Mouse (Mus musculus) lung, adult 18-20 months (tissue): Measurements from ENCODE around the gene Gnb2.

ENCODE experiments used
- DNase-seq, 2 experiments: peaks; one replicate each; pipeline ENCODE4 v3.0.0; 2022; ENCODE audit warnings: mixed read lengths in 2 of 2

Gnb2 gene

DNA sequence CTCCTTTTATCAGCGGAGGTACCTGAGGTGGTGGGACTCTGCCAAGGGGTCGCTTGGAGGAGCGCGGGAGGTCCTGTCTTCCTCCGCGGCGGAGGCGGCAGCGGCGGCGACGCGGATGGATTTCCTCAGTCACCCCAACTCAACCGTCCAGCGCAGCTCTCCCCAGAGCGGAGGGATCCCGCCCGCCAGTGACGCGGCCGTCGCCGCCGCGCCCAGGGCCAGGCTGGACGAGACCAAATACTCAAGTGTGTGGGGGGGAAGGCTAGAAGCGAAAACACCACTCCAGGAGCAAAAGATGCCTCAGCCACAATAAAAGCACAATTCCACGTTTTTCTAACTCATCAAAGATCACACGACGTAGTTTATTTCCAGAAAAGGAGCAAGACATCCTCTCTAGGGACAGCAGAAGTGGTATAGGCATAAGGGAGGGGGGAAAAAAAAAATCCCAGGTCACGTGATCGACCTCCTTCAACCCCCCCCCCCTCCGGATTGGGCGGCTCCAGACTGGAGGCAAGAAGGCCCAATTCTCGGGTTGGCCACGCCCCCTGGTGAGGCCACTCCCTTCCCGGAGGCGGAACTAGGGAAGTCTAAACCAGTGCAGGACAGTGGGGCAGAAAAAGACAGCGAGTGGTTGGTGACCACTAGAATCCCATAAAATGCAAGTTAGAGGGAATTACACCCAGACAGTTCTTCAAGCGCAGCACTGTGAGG lies at the start of gene Gnb2, which contains the start of gene Epo:
Gene Gnb2, minus strand, starts transcription at position 394 of the 711 bp plus-strand sequence.
Gene Epo, minus strand, starts transcription at position 126 of the 711 bp plus-strand sequence.
- peak; percentile 98 to 100 for DNase-seq

DNA sequence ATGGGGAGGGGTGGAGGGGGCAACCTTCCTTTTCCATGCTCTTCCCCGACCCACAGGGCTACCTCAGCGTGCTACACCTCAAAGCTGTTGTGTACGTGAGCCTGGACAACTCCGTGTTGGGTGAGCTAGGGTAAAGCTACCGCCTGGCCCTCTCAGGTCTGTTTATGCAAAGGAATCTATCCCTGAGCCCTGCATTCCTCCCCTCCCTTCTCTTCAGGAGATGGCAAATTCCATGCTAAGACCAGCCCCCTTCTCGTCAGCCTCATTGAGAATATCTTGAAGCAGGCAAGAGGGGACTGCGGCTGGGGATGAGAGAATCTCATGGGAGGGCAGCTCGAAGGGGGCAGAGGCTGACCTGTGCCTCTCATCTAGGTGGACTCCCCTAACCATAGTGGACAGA lies 49.4 kb upstream of the Gnb2 start:
- peak in 1 of 2 experiments; percentile 21 for DNase-seq

DNA sequence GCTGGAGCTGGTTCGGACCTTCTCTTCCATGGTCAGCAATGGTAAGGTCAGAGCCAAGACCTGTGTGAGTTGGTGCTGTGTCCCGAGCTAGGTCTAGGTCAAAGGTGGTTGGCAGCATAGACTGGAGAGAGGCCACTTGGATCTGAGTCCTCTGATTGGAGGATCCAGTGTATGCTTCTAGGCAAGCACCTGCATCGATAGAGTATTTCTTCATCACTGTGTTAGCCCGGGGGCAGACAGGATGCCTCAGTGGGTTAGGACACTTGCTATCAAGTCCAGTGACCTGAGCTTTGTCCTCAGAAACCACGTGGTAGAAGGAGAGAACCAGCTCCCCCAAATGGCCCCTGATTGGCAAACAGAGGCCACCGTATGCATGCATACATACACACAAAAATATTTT lies 46.9 kb upstream of the Gnb2 start:
- DNase-seq, result no peak

DNA sequence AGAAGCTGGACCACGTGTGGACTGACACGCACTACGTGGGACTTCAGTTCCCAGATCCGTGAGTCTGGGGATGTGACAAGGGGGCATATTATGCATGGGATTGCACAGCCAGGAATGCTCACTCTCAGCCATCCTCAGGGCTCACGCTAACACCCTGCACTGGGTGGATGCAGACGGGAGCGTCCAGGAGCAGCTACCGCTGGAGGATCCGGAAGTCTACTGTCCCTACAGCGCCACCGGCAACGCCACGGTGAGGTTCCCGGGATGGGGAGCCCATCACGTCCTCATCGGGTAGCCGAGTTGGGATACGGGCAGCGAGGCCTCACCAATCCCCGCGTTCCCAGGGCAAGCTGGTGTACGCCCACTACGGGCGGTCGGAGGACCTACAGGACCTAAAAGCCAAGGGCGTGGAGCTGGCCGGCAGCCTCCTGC lies 41.2 kb upstream of the Gnb2 start:
- peak; percentile 39 to 47 for DNase-seq

DNA sequence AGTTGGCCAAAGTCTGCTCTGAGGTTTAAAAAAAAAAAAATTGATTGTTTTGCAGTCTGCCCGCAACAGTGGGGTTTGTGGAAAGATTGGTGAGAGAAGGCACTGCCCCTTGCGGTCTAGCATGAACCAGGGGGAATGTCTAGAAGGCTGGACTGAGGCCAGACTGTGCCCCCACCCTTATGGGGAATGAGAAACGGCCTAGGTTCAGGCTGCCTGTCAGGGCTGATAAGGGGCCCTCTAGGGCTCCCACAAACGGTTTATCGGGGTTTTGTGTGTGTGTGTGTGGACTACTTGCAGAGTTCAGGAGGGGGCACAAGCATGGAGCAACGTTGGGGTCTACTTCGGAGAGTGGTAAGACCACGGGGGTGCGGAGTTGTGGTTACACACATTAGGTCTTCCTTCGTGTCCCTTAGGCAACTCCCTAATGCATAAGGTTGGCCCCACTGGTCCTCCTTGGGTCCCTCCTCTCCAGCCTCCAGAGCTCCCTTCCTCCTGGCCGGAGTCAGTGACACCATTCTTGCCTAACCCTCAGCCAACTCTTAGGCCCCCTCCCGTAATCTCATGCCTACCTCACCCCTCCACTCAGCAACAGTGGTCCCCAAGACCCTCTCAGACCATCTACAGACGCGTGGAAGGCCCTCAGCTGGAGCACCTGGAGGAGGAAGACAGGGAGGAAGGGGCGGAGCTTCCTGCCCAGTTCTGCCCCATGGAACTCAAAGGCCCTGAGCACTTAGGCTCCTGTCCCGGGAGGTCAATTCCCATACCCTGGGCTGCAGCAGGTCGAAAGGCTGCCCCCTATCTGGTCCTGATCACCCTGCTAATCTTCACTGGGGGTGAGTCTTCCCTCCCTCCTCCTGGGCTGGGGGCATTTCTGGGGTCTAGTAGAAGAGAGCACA lies 37.6 kb upstream of the Gnb2 start:
- DNase-seq, result no peak

DNA sequence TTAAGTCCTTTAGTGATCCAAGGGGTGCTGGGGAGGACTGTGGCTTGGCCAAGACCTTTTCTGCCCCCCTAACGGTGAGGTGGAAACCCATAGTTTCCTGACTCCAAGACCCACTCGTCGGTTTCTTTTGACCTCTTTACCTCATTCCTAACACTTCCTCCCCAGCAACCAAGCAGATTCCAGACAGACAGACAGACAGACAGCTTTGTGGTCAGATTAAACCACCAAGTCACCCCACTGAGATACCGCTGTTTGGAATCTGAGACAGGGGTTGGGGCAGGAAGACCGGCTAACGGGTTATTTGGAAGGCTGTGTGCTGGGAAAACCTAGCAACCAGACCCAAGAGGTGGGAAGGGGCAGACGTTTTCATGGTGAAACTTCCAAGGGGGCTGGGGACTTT lies 36.9 kb upstream of the Gnb2 start:
- DNase-seq, result no peak

DNA sequence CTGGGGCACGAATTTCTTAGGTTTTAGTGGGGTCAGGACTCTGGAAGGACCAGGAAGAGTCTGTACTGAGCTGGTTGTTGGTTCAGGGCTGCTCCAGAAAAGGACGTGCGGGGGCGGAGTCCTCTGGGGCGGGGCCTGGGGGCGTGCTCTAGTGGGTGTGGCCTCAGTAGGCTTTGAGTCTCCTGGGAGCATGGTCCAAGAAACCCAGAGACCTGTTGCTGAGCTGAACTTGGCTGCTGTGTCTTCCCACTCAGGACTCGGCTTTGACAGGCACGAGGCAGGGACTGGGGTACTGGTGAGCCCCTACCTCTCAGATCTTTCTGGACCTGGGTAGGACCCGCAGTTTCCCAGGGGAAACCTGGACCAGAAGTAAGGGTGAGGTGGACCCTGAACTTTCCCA lies 36.4 kb upstream of the Gnb2 start, which contains the start of gene Tfr2:
Gene Tfr2, plus strand, starts transcription at position 176 of the 400 bp plus-strand sequence.
- peak; percentile 64 to 69 for DNase-seq

DNA sequence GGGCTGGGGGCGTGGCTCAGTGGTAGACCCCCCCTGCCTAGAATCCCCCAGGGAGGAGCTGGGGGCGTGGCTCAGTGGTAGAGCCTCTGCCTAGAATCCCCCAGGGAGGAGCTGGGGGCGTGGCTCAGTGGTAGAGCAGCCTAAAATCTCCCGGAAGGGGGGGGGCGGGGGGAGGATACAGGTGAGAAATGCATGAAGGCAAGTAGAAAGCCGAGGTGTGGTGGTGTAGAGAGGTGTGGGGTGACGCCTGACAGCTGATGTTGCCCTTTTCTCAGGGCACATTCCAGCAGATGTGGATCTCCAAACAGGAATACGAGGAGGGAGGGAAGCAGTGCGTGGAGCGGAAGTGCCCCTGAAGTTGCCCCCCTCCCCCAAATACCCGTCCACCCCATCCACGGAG lies 35.7 kb upstream of the Gnb2 start:
- DNase-seq, result no peak

DNA sequence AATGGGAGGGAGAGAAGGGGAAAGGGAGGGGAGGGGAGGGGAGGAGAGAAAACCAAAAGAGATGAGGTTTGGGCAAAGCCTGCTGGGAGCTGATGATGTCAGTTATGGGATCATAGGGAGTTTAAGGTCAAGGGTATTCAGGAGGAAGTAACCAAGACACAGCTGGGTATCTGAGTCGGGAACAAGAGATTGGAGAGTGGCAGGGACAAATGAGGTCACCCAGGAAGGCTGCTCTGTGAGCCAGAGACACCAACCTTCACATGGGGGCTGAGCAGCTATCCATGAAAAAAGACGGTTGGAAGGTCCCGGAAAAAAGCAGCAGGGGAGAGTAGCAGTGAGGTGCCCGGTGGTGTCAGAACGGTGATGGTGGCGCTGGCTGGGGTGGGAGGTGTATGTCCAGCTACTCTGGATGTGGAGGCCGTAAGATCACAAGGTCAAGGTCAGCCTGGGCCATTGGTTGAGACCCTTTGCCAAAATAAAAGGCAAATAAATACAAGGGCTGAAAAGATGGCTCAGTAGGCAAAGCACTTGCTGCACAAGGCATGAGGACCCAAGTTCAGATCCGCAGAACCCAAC lies 35.0 kb upstream of the Gnb2 start:
- DNase-seq, result no peak

DNA sequence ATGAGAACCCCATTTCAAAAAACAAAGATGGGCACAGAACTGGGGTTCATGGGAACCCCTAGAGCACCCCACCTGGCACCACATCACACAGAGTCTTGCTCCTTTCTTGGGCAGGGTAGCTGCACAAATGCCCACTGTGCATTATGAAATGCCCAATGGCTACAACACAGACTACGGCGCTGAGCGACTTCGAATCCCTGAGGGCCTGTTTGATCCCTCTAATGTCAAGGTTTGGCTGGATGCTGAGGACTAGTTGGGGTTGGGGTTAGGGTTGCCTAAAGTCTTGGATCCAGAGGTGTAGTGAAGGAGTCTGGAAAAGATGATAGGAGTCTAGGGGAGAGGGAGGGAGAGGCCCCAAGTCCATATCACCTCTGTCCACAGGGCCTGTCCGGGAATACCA lies 33.1 kb upstream of the Gnb2 start:
- no peak for DNase-seq

DNA sequence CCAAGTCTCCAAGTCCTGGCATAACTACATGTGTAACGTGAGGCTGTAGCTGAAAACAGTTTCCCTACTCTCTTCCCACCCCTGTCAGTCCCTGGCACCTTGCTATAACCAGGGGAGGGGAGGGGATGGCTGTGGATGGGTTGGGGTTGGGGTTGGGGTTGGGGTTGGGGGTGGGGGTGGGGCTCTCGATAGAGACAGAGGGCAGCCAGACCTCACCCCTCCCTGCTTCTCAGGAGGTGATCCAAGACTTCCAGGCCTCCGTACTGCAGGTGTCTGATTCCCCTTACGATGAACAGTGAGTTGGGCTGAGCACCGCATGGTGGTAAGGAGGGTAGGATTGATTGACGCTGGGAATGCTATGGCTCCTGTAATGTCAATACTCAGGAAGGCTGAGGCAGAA lies 32.4 kb upstream of the Gnb2 start:
- DNase-seq, result no peak

DNA sequence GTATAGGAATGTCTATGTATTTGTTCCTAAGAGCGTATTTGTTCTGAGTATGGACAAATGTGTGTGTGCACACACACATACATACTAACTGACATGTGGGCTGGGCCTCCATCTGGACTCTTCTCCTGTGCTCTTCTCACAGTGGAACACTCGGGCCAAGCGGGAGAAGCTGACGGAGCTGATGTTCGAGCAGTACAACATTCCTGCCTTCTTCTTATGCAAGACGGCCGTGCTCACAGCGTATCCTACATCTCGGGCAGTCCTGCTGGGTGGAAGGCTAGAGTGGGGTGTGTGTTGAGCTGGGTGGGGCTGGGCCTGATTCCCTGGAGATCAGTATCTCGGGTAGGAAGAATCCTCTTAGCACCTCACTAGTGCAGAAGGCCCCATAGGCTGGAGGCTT lies 29.7 kb upstream of the Gnb2 start:
- DNase-seq, result no peak

DNA sequence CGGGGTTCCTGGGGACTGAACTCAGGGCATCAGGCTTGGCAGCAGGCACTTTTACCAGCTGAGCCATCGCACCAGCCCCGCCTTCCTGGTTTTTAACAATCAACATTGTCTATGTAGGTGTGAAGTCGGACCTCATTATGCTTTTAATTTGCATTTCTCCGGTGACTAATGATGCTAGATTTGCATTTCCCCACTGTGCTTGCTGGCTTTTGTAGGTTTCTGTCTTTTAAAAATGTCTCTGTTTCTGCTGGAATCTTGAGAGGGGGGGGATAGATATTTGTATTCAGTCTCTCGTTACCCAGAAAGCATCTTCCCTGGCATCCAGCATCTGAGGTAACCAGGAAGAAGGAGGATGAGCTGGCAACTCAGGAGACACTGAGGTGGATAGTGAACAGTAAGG lies 28.2 kb upstream of the Gnb2 start:
- DNase-seq, result no peak

DNA sequence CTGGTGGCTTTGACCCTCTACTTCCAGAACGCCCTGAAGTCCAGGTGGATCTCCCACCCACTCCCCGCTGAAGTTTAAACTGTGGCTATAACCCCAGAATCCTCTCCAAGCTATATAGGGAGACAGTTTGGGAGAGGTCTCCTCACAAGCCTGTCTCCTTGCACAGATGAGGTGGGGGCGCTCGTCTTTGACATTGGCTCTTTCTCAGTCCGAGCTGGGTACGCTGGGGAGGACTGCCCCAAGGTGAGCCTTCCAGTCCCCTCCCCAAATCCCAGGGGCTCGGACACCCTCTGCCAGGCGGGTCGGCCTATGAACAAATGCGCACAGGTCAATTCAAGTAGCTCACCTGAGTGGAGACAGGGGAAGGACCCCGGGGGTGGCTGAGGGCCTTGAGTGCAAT lies 20.6 kb upstream of the Gnb2 start:
- DNase-seq, result no peak

DNA sequence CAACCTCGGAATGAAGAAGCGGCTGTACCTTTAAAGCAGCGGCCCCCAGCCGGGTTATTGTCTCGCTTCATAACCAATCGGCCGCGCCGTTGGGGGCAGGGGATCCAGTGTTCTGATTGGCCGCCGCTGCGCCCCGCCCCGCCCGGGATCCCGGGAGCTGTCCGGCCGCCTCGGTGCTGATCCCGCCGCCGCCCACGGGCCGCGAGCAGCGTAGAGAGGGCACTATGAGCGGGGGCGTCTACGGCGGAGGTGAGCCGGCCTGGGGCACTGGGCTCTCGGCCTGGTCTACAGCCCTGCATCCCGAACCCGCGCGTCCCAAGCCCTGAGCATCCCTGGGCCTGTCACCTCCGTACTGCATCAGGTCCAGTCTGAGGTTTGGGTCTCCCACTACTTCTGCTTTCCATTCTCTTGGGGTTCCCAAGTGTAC lies 20.1 kb upstream of the Gnb2 start, which contains the start of gene Actl6b:
Gene Actl6b, plus strand, starts transcription at position 107 of the 427 bp plus-strand sequence.
- DNase-seq, result peak; percentile 18 to 37

DNA sequence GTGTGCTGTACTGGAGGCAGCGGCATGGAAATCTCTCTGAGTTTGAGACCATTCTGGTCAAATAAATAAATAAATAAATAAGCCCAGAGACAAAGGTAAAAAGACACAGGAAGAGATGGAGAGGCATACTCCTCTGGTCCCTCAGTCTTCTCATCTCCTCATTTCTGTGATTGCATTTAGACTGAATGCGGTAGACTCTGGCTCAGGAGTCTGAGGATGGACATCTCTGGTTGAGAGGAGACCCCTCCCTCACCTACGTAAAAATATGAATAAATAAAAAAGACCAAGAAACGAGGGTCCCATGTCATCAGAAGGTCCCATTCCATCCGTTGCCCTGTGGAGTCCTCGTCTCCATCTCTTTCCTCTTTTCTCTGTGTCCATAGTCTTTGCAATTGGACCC lies 19.7 kb upstream of the Gnb2 start:
- no peak for DNase-seq

DNA sequence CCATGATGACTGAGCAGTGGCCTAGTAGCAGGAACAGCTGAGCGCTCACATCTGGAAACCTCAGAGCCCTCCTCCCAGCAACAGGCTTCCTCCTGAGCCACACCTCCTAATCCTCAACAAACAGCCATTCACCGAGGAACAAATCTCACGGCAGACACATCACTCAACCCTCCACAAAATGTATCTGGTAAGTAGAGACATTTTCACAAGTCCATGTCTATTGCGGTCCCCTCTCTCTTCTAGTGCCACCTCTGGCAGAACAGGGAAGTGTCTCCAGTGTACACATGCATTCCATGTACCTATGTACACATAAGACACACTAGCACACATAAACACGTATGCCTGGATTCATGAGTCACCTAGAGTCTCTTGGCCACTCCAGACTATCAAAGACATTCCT lies 17.8 kb upstream of the Gnb2 start:
- no peak for DNase-seq

DNA sequence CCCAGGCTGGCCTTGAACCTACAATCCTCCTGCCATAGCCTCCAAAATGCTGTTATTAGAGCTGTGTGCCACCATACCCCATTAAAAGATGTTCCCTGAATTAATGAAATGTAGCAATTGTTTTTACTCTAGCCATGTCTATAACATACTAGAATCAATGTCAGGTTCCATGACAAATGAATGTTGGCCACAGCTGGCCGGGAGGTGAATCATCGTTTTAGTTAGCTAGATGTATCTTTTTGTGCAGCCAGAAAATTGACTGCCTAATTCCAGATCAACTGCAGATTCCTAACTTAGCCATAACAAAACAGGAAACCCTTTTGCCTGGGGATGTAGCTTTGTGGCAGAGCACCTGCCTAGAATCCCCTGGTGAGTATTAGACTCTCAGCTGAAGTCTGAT lies 16.5 kb upstream of the Gnb2 start:
- DNase-seq, result no peak

DNA sequence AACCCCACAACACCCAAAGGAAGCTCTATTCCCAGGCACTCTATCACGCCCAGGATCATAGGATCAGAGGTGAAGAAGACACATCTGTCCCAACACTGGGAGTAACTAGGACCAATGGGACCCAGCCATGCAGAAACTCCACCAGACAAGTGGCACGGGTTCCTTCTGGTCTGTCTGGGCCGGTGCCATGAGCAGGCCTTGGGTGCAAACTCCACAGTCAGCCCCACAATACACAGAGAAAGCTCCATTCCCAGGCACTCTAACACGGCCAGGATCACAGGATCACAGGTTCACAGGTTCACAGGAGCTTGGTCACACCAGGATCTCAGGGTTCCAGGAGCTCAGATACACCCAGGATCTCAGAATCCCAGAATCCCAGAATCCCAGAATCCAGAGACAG lies 12.3 kb upstream of the Gnb2 start:
- no peak for DNase-seq

DNA sequence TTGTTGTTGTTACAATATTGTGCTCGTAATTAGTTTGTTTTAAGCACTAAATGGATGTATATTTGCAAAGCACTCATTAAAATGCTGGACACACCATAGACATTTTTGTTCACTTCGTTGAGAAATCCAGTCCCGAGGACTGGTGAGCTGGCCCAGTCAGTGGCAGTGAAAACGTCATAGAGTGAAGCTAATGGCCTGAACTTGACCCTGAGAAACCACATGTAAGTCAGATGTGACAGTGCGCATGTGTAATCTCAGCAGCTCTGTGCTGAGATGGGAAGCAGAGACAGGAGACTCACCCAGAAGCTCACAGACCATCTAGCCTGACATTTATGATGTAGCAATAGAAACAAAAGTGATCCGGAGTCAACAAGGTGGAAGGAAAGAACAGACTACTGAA lies 11.6 kb upstream of the Gnb2 start:
- DNase-seq, result no peak

DNA sequence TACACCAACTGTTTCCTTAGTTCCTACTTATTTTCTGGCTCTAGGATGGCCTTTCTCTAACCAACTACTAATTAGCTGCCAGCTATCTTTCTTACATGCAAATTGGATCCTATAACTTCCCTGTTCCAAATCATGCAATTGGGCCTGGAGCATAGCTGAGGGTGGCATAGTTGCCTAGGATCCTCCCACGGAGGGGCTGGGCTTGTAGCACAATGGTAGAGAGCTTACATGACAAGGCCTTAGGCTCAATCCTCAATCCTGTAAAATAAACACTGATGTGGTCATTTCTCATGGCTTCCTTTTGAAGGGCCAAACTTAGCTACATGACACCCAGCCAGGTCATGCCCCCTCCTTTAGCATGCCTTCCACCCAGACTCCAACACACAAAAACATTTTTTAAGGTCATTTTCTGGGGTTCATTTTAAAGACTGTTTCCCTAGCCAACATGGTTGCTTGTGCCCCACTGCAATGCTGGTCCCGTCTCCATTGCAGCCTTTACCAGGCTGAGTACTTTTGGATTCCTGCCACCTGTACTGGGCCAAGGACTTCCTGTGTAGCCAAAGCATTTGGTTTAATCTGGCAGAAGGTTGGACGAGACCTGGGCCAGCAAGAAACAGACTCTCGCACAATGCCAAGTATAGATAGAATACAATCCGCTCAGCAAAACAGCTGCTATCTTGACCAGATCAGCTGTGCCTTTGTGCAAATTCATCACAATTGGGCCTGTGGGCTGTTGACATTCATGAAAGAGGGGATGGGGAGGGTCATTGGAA lies 8.6 kb upstream of the Gnb2 start:
- DNase-seq, result peak in 1 of 2 experiments; percentile 21

DNA sequence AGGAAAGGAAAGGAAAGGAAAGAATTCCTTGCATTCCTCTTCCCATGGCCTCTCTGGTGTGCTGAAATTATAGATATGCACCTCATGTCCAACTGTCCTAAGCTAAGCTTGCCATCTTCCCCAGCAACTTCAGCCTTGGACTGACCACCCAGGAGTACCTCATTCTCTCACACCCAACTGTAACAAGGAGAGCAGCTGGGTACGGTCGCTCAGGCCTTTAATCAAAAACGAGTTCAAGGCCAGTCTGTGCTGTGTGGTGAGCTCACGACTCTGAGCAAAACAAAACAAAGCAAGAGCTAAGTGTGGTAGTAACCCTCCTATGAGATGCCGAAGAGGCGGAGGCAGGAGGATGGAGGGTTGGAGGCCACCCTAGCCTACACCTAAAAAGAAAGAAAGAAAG lies 7.7 kb upstream of the Gnb2 start:
- no peak for DNase-seq
